Mouse (Mus musculus): Measurements from ENCODE around the gene Cdc6. TPM values are rescaled to one million over a fixed set of nuclear protein-coding genes. Genes with fewer than 3 reads are reported as not detected.

Gene Cdc6
- total and polyA plus RNA-seq, 3 experiments, result 4.1 to 63.4 (median 60.7) TPM

DNA sequence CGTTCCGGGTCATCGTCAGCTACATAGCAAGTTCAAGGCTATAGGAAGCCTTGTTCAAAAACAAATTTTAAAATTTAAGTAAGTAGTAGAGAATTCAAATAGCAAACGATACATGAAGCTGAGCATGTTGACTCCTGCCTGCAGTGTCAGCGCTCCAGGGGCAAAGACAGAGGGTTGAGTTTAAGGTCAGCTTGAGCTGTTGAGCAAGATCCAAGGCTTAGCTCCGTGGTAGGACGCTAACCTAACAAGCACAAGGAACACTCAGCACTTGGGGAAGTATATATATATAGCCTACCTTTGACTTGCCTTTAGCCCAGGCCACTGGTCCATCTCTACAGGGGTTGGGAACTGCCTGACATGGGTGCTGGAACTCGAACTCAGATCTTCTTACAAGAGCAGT lies 37.7 kb upstream of the Cdc6 start:
- Histone ChIP-seq H3K9me3 (replicated peaks) (no peaks in the 10 kb centered on the region), H3K4me1 (ENCODE audit: insufficient read depth, low read depth, low read length) (peaks cover 15% of the 10 kb centered on the region), H3K36me3 (replicated peaks) (peaks cover 82% of the 10 kb centered on the region), H3K27me3 (ENCODE audit: insufficient read depth, low read length) (no peaks in the 10 kb centered on the region), H3K4me3 (ENCODE audit: low read depth, low read length) (no peak overlapping the region)
- TF ChIP-seq CTCF (IDR thresholded peaks at IDR 0.05; ENCODE audit: low read depth, low read length), result no peak
- ATAC-seq (ENCODE audit: extremely low read depth, insufficient number of reproducible peaks, low FRiP score, poor library complexity, severe bottlenecking) (no peak), DNase-seq (ENCODE audit: low spot score) (no peak)

DNA sequence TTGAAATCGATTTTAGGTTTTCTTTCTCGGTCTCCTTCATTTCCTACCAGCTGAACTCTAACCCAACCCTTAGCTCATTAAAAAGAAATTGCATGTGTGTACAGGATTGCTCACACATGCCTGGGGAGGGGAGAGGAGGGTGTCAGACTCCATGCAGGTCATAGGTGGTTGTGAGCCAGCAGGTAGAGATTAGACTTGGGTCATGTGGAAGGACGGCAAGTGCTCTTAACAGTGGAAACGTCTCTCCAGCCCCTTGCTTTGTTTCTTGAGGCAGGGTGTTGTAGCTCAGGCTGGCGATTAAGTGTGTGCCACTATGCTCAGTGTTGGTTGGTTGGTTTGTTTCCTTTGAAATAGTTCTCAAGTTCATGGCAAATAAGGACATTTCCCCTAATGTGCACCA lies 36.8 kb upstream of the Cdc6 start:
- no peak for DNase-seq (ENCODE audit: low spot score)
- ATAC-seq (ENCODE audit: extremely low read depth, insufficient number of reproducible peaks, low FRiP score, poor library complexity, severe bottlenecking), result no peak
- H3K4me1 ChIP-seq (ENCODE audit: insufficient read depth, low read depth, low read length), result peaks cover 15% of the 10 kb centered on the region
- no peaks in the 10 kb centered on the region for H3K27me3 ChIP-seq (ENCODE audit: insufficient read depth, low read length)
- H3K4me3 ChIP-seq (ENCODE audit: low read depth, low read length), result no peak overlapping the region
- no peaks in the 10 kb centered on the region for H3K9me3 ChIP-seq (replicated peaks)
- TF ChIP-seq POLR2AphosphoS5 (IDR thresholded peaks at IDR 0.05; ENCODE audit: insufficient replicate concordance, low read depth, low read length) (no peak), TAL1 (conservative IDR thresholded peaks at IDR 0.05; ENCODE audit: low read depth, low read length) (no peak), CTCF (IDR thresholded peaks at IDR 0.05; ENCODE audit: low read depth, low read length) (no peak), GATA1 (IDR thresholded peaks at IDR 0.05; ENCODE audit: borderline replicate concordance, low read length) (no peak), GATA2 (IDR thresholded peaks at IDR 0.05; ENCODE audit: borderline replicate concordance, low read depth, low read length) (no peak)
- peaks cover 91% of the 10 kb centered on the region for H3K36me3 ChIP-seq (replicated peaks)

DNA sequence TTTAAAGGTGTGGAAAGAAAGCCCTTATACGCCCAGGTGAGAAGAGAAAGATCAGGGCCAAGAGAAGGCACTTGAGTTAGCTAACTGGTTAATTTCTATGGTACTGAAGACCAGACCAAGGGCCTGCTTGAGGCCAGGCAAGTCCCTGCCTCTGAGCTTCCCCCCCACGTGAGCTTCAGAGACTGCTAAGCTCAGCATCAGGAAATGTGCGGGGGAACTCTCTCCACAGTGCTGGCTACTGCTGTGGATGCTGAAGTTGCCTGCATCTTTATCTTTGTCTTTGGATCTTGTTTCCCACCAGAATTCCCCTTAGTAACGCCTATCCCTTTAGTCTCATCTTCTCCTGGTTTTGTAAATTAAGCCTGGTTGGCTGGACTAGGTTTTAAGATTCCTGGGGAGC lies 36.2 kb upstream of the Cdc6 start:
- no peak for TF ChIP-seq CTCF (IDR thresholded peaks at IDR 0.05; ENCODE audit: low read depth, low read length)
- TF ChIP-seq GATA1 (IDR thresholded peaks at IDR 0.05; ENCODE audit: borderline replicate concordance, low read length), result no peak
- TF ChIP-seq POLR2AphosphoS5 (IDR thresholded peaks at IDR 0.05; ENCODE audit: insufficient replicate concordance, low read depth, low read length), result no peak
- no peak for DNase-seq (ENCODE audit: low spot score)
- H3K4me3 ChIP-seq (ENCODE audit: low read depth, low read length), result no peak overlapping the region
- no peaks in the 10 kb centered on the region for H3K27me3 ChIP-seq (ENCODE audit: insufficient read depth, low read length)
- ATAC-seq (ENCODE audit: extremely low read depth, insufficient number of reproducible peaks, low FRiP score, poor library complexity, severe bottlenecking), result no peak
- H3K4me1 ChIP-seq (ENCODE audit: insufficient read depth, low read depth, low read length), result peaks cover 15% of the 10 kb centered on the region
- no peaks in the 10 kb centered on the region for H3K9me3 ChIP-seq (replicated peaks)
- peaks cover 86% of the 10 kb centered on the region for H3K36me3 ChIP-seq (replicated peaks)

DNA sequence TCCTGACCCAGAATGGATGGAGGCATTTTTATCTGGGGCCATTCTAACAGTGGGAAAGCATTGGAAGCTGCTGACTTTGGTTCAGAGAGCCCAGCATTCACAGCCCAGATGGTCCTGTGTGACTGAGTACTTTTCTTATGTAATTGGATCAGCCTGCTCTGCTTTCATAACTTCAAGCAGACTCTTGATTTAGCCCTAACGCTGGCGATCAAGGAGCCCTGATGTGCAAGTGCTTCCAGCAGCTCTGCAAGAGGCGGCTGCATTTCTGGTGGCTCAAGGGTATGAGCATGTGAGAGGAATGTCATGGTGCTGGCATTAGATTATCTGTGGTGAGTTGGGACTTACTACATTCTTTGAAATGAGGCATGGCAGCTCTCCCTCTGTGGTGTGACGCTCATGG lies 35.6 kb upstream of the Cdc6 start:
- peaks cover 86% of the 10 kb centered on the region for H3K36me3 ChIP-seq (replicated peaks)
- no peak for DNase-seq (ENCODE audit: low spot score)
- no peak for ATAC-seq (ENCODE audit: extremely low read depth, insufficient number of reproducible peaks, low FRiP score, poor library complexity, severe bottlenecking)

DNA sequence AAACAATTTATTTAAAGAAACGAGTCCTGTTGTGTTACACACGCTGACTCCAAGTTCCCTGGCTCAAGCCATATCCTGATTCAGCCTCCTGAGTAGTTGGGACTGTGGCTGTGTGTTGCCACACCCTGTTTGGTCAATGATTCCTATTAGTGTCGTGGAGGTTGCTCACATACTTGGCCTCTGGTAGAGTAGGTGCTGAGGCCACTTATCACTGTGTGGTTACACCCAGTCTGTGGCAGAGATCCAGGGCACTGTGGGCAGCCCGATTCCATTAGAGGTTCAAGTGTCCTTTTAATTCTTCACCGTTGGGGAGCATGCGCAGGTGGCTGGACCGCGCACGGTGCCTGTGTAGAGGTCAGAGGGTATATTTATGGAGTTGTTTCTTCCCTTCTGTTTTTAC lies 33.7 kb upstream of the Cdc6 start:
- no peaks in the 10 kb centered on the region for H3K27me3 ChIP-seq (ENCODE audit: insufficient read depth, low read length)
- no peak for ATAC-seq (ENCODE audit: extremely low read depth, insufficient number of reproducible peaks, low FRiP score, poor library complexity, severe bottlenecking)
- H3K4me1 ChIP-seq (ENCODE audit: insufficient read depth, low read depth, low read length), result peaks cover 11% of the 10 kb centered on the region
- no peak for DNase-seq (ENCODE audit: low spot score)
- no peak for TF ChIP-seq GATA2 (IDR thresholded peaks at IDR 0.05; ENCODE audit: borderline replicate concordance, low read depth, low read length)
- TF ChIP-seq CTCF (IDR thresholded peaks at IDR 0.05; ENCODE audit: low read depth, low read length), result no peak
- TF ChIP-seq TAL1 (conservative IDR thresholded peaks at IDR 0.05; ENCODE audit: low read depth, low read length), result no peak
- TF ChIP-seq POLR2AphosphoS5 (IDR thresholded peaks at IDR 0.05; ENCODE audit: insufficient replicate concordance, low read depth, low read length), result no peak
- TF ChIP-seq GATA1 (IDR thresholded peaks at IDR 0.05; ENCODE audit: borderline replicate concordance, low read length), result no peak
- H3K9me3 ChIP-seq (replicated peaks), result no peaks in the 10 kb centered on the region
- no peak overlapping the region for H3K4me3 ChIP-seq (ENCODE audit: low read depth, low read length)
- peaks cover 81% of the 10 kb centered on the region for H3K36me3 ChIP-seq (replicated peaks)

More for the DNA sequence above, 35.6 kb upstream of the Cdc6 start:
- TF ChIP-seq GATA2 (IDR thresholded peaks at IDR 0.05; ENCODE audit: borderline replicate concordance, low read depth, low read length), result no peak
- no peak for TF ChIP-seq GATA1 (IDR thresholded peaks at IDR 0.05; ENCODE audit: borderline replicate concordance, low read length)
- TF ChIP-seq TAL1 (conservative IDR thresholded peaks at IDR 0.05; ENCODE audit: low read depth, low read length), result no peak
- TF ChIP-seq CTCF (IDR thresholded peaks at IDR 0.05; ENCODE audit: low read depth, low read length), result no peak
- no peak for TF ChIP-seq POLR2AphosphoS5 (IDR thresholded peaks at IDR 0.05; ENCODE audit: insufficient replicate concordance, low read depth, low read length)
- Histone ChIP-seq H3K4me1 (ENCODE audit: insufficient read depth, low read depth, low read length) (peaks cover 17% of the 10 kb centered on the region), H3K4me3 (ENCODE audit: low read depth, low read length) (no peak overlapping the region), H3K9me3 (replicated peaks) (no peaks in the 10 kb centered on the region), H3K27me3 (ENCODE audit: insufficient read depth, low read length) (no peaks in the 10 kb centered on the region)

DNA sequence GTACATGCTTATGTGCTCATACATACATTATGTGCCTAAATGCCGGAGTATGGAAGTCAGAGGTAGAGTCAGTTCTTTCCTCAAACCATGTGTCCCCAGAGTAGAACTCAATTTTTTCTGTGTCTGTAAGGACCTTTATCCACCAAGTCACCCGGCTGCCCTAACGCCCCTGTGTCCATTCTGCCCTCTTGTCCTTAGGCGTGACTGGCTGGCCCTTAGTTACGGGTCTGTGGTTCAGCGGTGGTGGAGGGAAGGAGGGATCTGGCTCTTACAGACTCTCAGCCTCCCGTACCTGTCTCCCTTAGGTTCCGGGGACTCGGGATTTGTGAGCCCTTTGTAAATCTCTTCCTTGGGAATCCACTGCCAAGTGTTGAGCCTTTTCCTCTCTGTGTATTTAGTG lies 30.6 kb upstream of the Cdc6 start:
- Histone ChIP-seq H3K4me1 (ENCODE audit: insufficient read depth, low read depth, low read length) (peaks cover 11% of the 10 kb centered on the region), H3K9me3 (replicated peaks) (no peaks in the 10 kb centered on the region), H3K4me3 (ENCODE audit: low read depth, low read length) (no peak overlapping the region), H3K36me3 (replicated peaks) (peaks cover 73% of the 10 kb centered on the region), H3K27me3 (ENCODE audit: insufficient read depth, low read length) (no peaks in the 10 kb centered on the region)
- TF ChIP-seq POLR2AphosphoS5 (IDR thresholded peaks at IDR 0.05; ENCODE audit: insufficient replicate concordance, low read depth, low read length), result no peak
- no peak for TF ChIP-seq CTCF (IDR thresholded peaks at IDR 0.05; ENCODE audit: low read depth, low read length)
- TF ChIP-seq GATA2 (IDR thresholded peaks at IDR 0.05; ENCODE audit: borderline replicate concordance, low read depth, low read length), result no peak
- TF ChIP-seq TAL1 (conservative IDR thresholded peaks at IDR 0.05; ENCODE audit: low read depth, low read length), result no peak
- TF ChIP-seq GATA1 (IDR thresholded peaks at IDR 0.05; ENCODE audit: borderline replicate concordance, low read length), result no peak
- DNase-seq (ENCODE audit: low spot score), result no peak
- no peak for ATAC-seq (ENCODE audit: extremely low read depth, insufficient number of reproducible peaks, low FRiP score, poor library complexity, severe bottlenecking)

DNA sequence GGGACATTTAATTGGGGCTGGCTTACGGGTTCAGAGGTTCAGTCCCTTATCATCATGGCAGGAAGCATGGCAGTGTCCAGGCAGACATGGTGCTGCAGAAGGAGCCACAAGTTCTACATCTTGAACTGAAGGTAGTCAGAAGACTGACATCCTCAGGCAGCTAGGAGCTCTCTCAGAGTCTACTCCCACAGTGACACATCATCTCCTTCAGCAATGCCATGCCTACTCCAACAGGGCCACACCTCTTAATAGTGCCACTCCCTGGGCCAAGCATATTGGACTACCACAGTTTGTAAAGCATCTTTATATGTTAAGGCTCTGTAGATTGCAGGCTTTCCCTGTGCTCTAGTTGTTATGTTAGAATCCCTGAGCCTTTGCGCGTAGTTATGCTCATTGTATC lies 19.9 kb upstream of the Cdc6 start:
- Histone ChIP-seq H3K4me3 (ENCODE audit: low read depth, low read length) (no peak overlapping the region), H3K4me1 (ENCODE audit: insufficient read depth, low read depth, low read length) (no peaks in the 10 kb centered on the region), H3K27me3 (ENCODE audit: insufficient read depth, low read length) (no peaks in the 10 kb centered on the region), H3K36me3 (replicated peaks) (peaks cover 98% of the 10 kb centered on the region), H3K9me3 (replicated peaks) (no peaks in the 10 kb centered on the region)
- TF ChIP-seq POLR2AphosphoS5 (IDR thresholded peaks at IDR 0.05; ENCODE audit: insufficient replicate concordance, low read depth, low read length), result no peak
- no peak for ATAC-seq (ENCODE audit: extremely low read depth, insufficient number of reproducible peaks, low FRiP score, poor library complexity, severe bottlenecking)
- DNase-seq (ENCODE audit: low spot score), result no peak
